Mouse (Mus musculus) midbrain, postnatal 0 days (tissue): ENCODE results near the gene Tlr2. TPM values are rescaled to one million over a fixed set of nuclear protein-coding genes. Genes with fewer than 3 reads are reported as not detected.

ENCODE experiments used
- ATAC-seq: fragments of 200-750 bp; cut with Nextera tagmentation; 2 replicates; pipeline ENCODE4 v1.8.0; 2017; ENCODE audit warnings: moderate number of reproducible peaks, mild to moderate bottlenecking, moderate TSS enrichment, moderate library complexity; ENCODE audit not compliant: low FRiP score
- DNase-seq: peaks from one replicate; pipeline ENCODE4 v3.0.0-alpha.2; 2015; ENCODE audit warnings: low spot score
- H3K27ac ChIP-seq: fragments of 300-500 bp; sonication (generic); 2 replicates; pipeline ENCODE4 v1.5.1; 2014; ENCODE audit warnings: low read depth, mild to moderate bottlenecking, low read length, mixed read lengths
- H3K27me3 ChIP-seq: fragments of 300-500 bp; sonication (generic); 2 replicates; pipeline ENCODE4 v1.6.1; 2014; ENCODE audit warnings: low read length, control low read depth, mixed read lengths; ENCODE audit not compliant: insufficient read depth
- H3K36me3 ChIP-seq: fragments of 300-500 bp; sonication (generic); 2 replicates; pipeline ENCODE4 v1.6.1; 2014; ENCODE audit warnings: low read length, control low read depth, mixed read lengths; ENCODE audit not compliant: insufficient read depth
- H3K4me1 ChIP-seq: fragments of 300-500 bp; sonication (generic); 2 replicates; pipeline ENCODE4 v1.6.1; 2014; ENCODE audit warnings: mild to moderate bottlenecking, control low read depth, antibody characterized with exemption, low read length, mixed read lengths; ENCODE audit not compliant: insufficient read depth
- H3K4me2 ChIP-seq: fragments of 300-500 bp; sonication (generic); 2 replicates; pipeline ENCODE4 v1.6.1; 2014; ENCODE audit warnings: low read depth, mild to moderate bottlenecking, low read length, mixed read lengths; ENCODE audit not compliant: poor library complexity, severe bottlenecking
- H3K4me3 ChIP-seq: fragments of 300-500 bp; sonication (generic); 2 replicates; pipeline ENCODE4 v1.5.1; 2014; ENCODE audit warnings: low read depth, mild to moderate bottlenecking, low read length, moderate library complexity
- H3K9ac ChIP-seq: fragments of 300-500 bp; sonication (generic); replicated peaks from 2 replicates; pipeline ENCODE4 v1.6.1; 2014; ENCODE audit warnings: mild to moderate bottlenecking, low read length, moderate library complexity, mixed read lengths; ENCODE audit not compliant: poor library complexity, severe bottlenecking
- H3K9me3 ChIP-seq: fragments of 300-500 bp; sonication (generic); 2 replicates; pipeline ENCODE4 v1.6.1; 2016; ENCODE audit warnings: low read length, control low read depth
- CTCF ChIP-seq: IDR thresholded peaks from 2 replicates; pipeline ENCODE4 v1.5.1; 2016; ENCODE audit warnings: antibody characterized with exemption, mild to moderate bottlenecking
- WGBS: fragments of 180-500 bp; shearing (Covaris S2); extraction: QIAGEN DNeasy Blood & Tissue Kit; methylation state at CpG from one replicate; pipeline ENCODE4 v1.1.7; 2014; 5-methylcytosine and 5-hydroxymethylcytosine counted together
- polyA plus RNA-seq: library from polyadenylated mRNA; unstranded; fragments of >200 nt; fragmentation: Nextera tagmentation; extraction: Ambion mirVana; gene quantifications from 2 replicates; pipeline ENCODE4 v1.2.1, GENCODE M21; 2015
- total RNA-seq: library from RNA; depleted of rRNA; stranded (reverse); fragments of >200 nt; gene quantifications from 2 replicates; pipeline ENCODE4 v1.2.3, GENCODE M21; 2014

Tlr2 gene
- total and polyA plus RNA-seq, 2 experiments from 2014 or later: 0.99 to 1.2 TPM

DNA sequence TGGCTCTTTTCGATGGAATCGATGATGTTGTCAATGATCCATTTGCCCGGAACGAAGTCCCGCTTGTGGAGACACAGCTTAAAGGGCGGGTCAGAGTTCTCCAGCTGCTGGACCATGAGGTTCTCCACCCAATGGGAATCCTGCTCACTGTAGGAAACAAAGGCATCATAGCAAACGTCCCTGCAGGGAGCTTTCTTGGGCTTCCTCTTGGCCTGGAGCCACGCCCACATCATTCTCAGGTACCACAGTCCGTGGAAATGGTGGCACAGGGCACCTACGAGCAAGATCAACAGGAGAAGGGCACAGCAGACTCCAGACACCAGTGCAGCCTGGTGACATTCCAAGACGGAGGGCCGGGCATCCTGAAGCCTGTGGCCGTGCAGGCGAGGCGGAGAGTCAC lies 4.9 kb downstream of the Tlr2 start:
- H3K4me1 ChIP-seq: peaks cover 4% of the 10 kb centered on the region; the same call in 1 of the 2 replicates
- no peak for TF ChIP-seq CTCF
- H3K36me3 ChIP-seq: no peaks in the 10 kb centered on the region
- H3K27ac ChIP-seq: no peak overlapping the region
- H3K9ac ChIP-seq: no peak overlapping the region
- H3K9me3 ChIP-seq: no peaks in the 10 kb centered on the region
- DNase-seq (no peak), ATAC-seq (no peak)
- no peak overlapping the region for H3K4me3 ChIP-seq
- no peak overlapping the region for H3K4me2 ChIP-seq
- 0 out of 2 replicates have a peak, but pooled peaks cover 3% of the 10 kb centered on the region for H3K27me3 ChIP-seq
- WGBS: 83% methylated on average over 15 of the region's 15 CpGs

DNA sequence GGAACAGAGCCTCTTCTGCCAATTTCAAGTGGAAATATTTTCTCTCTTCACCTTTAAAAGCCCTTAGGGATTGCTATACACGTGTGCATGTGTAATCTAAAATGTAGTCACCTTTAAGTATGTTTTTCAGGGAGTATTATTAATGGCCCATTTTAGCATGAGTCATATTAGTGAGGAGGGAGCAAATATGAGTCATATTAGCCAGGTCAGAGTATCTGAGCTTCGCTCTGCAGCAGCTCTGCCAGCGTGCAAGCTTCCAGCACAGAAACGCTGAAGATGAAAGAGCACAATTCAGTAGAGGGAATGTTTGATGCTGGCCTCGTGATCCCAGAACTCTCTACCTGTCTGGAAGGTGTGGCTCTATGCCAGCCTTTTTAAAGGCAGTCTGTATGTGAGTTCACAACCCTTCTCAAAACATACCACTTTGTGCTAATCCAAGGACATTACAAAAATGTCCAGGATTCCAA lies 13.4 kb downstream of the Tlr2 start:
- 58% methylated on average over 5 of the region's 5 CpGs for WGBS
- Histone ChIP-seq H3K9ac (no peak overlapping the region), H3K4me3 (no peak overlapping the region), H3K4me1 (no peaks in the 10 kb centered on the region), H3K27ac (no peak overlapping the region), H3K4me2 (no peak overlapping the region), H3K36me3 (no peaks in the 10 kb centered on the region), H3K27me3 (no peaks in the 10 kb centered on the region), H3K9me3 (no peaks in the 10 kb centered on the region)
- TF ChIP-seq CTCF: no peak
- ATAC-seq (no peak), DNase-seq (no peak)

DNA sequence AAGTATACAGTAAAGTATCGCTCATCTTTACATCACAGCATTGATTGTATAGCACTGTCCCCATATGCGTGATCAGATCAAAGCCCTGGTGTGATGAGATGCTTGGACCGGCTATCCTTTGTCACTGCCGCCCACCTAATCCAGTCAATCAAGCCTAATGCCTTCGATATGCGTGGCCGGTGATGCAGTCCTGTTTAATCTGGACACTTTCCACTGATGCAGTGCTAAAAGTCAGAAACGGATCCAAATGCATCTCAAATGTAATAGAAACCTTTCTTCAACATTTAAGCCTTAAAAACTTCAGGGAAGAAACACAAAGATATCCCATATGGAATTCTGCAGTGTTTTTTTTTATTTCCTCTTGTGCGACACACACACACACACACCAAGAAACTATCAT lies 13.9 kb downstream of the Tlr2 start:
- Histone ChIP-seq H3K4me2 (no peak overlapping the region), H3K27ac (no peak overlapping the region), H3K36me3 (no peaks in the 10 kb centered on the region), H3K27me3 (no peaks in the 10 kb centered on the region), H3K4me3 (no peak overlapping the region), H3K9me3 (no peaks in the 10 kb centered on the region), H3K4me1 (no peaks in the 10 kb centered on the region), H3K9ac (no peak overlapping the region)
- no peak for TF ChIP-seq CTCF
- no peak for DNase-seq
- 66% methylated on average over 9 of the region's 9 CpGs for WGBS
- ATAC-seq: no peak

DNA sequence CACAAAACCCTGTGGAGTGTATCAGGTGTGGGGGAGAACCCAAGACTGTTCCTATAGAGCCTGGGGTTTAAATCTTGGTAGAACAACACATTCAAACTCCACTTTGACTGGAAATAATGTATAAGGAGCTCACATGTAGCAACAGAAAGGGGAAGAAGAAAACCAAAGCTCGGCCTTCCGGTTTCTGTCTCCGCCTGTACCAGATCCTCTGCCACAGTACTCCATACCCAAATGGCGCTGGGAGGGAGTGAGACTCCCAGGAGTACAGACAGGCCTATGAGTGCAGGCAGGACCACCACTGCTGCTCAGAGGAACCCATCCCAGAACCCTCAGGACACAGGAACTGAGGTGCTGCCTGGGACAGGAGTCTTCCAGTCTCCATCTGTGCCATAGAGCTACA lies 17.8 kb downstream of the Tlr2 start:
- WGBS: 96% methylated on average over 4 of the region's 4 CpGs
- no peak for ATAC-seq

DNA sequence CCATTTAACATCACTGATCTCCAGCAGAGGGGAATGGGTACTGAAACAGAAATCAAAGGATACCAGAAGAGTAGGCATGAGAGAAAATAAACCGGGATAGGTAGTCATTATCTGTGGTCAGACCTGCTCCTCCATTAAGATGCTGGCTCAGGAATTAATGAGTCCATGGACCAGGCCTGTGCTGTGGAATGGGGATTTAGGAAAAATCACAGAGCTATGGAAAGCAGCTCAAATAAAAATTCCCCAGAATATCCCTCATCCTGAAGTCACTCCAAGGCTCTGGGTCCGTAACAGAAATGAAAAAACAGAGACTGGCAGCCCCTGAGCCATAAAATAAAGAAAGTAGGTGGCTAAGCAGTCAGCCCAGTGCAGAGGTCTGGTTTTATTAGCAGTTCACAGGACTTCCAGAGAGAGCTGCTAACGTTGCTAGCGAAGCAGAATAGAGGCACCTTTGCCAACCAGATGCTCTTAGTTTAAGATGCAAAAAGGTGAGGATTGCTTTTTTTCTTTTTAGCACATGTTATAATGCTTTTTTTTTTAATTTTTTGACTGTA lies 25.1 kb downstream of the Tlr2 start:
- Histone ChIP-seq H3K27ac (no peak overlapping the region), H3K27me3 (no peaks in the 10 kb centered on the region), H3K4me1 (no peaks in the 10 kb centered on the region), H3K4me3 (no peak overlapping the region), H3K9me3 (no peaks in the 10 kb centered on the region), H3K36me3 (no peaks in the 10 kb centered on the region), H3K4me2 (no peak overlapping the region), H3K9ac (no peak overlapping the region)
- DNase-seq (no peak), ATAC-seq (no peak)
- TF ChIP-seq CTCF: no peak
- 75% methylated on average over 4 of the region's 4 CpGs for WGBS

More for the DNA sequence above, 17.8 kb downstream of the Tlr2 start:
- H3K27me3 ChIP-seq: no peaks in the 10 kb centered on the region
- no peak overlapping the region for H3K4me2 ChIP-seq
- no peak for DNase-seq
- H3K4me3 ChIP-seq: no peak overlapping the region
- H3K9me3 ChIP-seq: no peaks in the 10 kb centered on the region
- no peaks in the 10 kb centered on the region for H3K4me1 ChIP-seq
- H3K27ac ChIP-seq: no peak overlapping the region
- no peaks in the 10 kb centered on the region for H3K36me3 ChIP-seq
- no peak for TF ChIP-seq CTCF
- H3K9ac ChIP-seq: no peak overlapping the region

DNA sequence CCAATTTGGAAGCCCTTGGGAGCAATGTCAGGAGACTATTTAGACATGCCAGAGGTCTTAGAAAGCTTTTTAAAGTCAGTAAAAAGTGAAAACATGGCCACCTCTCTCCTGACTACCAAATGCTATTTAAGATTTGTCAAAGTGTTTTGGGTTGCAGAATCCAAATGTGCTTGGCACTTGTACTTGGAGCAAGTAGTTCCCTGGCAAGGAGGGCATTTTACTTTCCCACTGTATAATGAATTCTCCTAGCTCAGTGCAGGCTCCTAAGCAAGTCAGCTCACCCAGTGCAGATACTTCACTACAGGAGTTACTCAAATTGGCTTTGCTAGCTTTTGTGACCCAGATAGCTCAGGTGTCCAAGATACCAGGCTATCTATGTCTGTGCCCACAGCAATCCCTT lies 28.7 kb downstream of the Tlr2 start:
- DNase-seq (peak; percentile 18), ATAC-seq (no peak)
- H3K9me3 ChIP-seq: no peaks in the 10 kb centered on the region
- H3K27me3 ChIP-seq: no peaks in the 10 kb centered on the region
- no peak for TF ChIP-seq CTCF
- H3K27ac ChIP-seq: no peak overlapping the region
- no peak overlapping the region for H3K9ac ChIP-seq
- H3K36me3 ChIP-seq: no peaks in the 10 kb centered on the region
- no peak overlapping the region for H3K4me2 ChIP-seq
- H3K4me1 ChIP-seq: no peaks in the 10 kb centered on the region
- no peak overlapping the region for H3K4me3 ChIP-seq
